Mouse (Mus musculus) limb, embryonic 13.5 days (tissue): ENCODE results near the gene Hgd. TPM values are rescaled to one million over a fixed set of nuclear protein-coding genes. Genes with fewer than 3 reads are reported as not detected.
A peak's percentile ranks its signal among the peaks of the same experiment; 100 is the strongest.

Experiments used
- ATAC-seq: fragments of 200-750 bp; cut with Nextera tagmentation; 2 replicates; pipeline ENCODE4 v1.8.0; 2017; ENCODE audit warnings: low read depth, moderate number of reproducible peaks, moderate TSS enrichment; ENCODE audit not compliant: low FRiP score
- H3K27ac ChIP-seq: fragments of 300-500 bp; sonication (generic); 2 replicates; pipeline ENCODE4 v1.5.1; 2015; ENCODE audit warnings: inconsistent platforms, mild to moderate bottlenecking, moderate library complexity
- H3K27me3 ChIP-seq: fragments of 300-500 bp; sonication (generic); 2 replicates; pipeline ENCODE4 v1.6.1; 2015; ENCODE audit warnings: mild to moderate bottlenecking, inconsistent platforms
- H3K36me3 ChIP-seq: fragments of 300-500 bp; sonication (generic); 2 replicates; pipeline ENCODE4 v1.6.1; 2015; ENCODE audit warnings: inconsistent platforms, mild to moderate bottlenecking, moderate library complexity
- H3K4me1 ChIP-seq: fragments of 300-500 bp; sonication (generic); 2 replicates; pipeline ENCODE4 v1.6.1; 2015; ENCODE audit warnings: inconsistent platforms
- H3K4me2 ChIP-seq: fragments of 300-500 bp; sonication (generic); replicated peaks from 2 replicates; pipeline ENCODE4 v1.6.1; 2015; ENCODE audit warnings: inconsistent platforms, mild to moderate bottlenecking, moderate library complexity
- H3K4me3 ChIP-seq: fragments of 300-500 bp; sonication (generic); 2 replicates; pipeline ENCODE4 v1.5.1; 2015; ENCODE audit warnings: moderate library complexity, mild to moderate bottlenecking, inconsistent platforms
- H3K9ac ChIP-seq: fragments of 300-500 bp; sonication (generic); 2 replicates; pipeline ENCODE4 v1.6.1; 2015; ENCODE audit warnings: mild to moderate bottlenecking, inconsistent platforms
- H3K9me3 ChIP-seq: fragments of 300-500 bp; sonication (generic); 2 replicates; pipeline ENCODE4 v1.6.1; 2016; ENCODE audit warnings: inconsistent platforms
- WGBS: fragments of 180-500 bp; shearing (Covaris S2); methylation state at CpG from one replicate; pipeline ENCODE4 v1.1.7; 2015; 5-methylcytosine and 5-hydroxymethylcytosine counted together
- polyA plus RNA-seq: library from polyadenylated mRNA; unstranded; fragments of >200 nt; fragmentation: Nextera tagmentation; extraction: Ambion mirVana; gene quantifications from 2 replicates; pipeline ENCODE4 v1.2.1, GENCODE M21; 2015

Hgd gene
- polyA plus RNA-seq, 1 experiment from 2014 or later = 0.11 TPM

DNA sequence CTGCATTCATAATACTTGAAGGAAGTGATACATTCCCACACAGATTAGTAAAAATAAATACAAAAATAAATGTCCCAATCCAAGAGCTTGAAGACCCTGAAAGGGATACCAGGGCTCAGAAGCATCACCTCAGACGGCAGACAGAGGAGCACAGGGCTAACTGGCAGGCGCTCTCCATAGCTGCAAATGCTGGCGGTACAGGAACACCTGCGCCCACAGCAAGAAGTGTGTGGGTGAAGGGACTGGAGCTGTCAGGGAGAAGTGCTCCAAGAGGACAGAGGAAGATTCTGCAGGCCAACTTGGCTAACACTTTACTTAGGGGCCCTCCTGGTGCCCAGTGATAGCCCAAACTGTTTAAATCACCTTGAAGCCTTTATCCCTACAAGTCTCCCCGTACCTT lies 32.1 kb downstream of the Hgd start:
- Histone ChIP-seq H3K27ac (no peak overlapping the region), H3K36me3 (no peaks in the 10 kb centered on the region), H3K4me3 (no peak overlapping the region), H3K4me1 (peaks cover 22% of the 10 kb centered on the region), H3K27me3 (no peaks in the 10 kb centered on the region), H3K4me2 (no peak overlapping the region), H3K9ac (no peak overlapping the region), H3K9me3 (no peaks in the 10 kb centered on the region)
- no peak for ATAC-seq
- WGBS = 88% methylated on average over 5 of the region's 5 CpGs

- WGBS = 76% methylated on average over 9 of the region's 9 CpGs
- Histone ChIP-seq H3K9ac (no peak overlapping the region), H3K27me3 (no peaks in the 10 kb centered on the region), H3K4me2 (no peak overlapping the region), H3K27ac (no peak overlapping the region), H3K4me3 (no peak overlapping the region), H3K9me3 (no peaks in the 10 kb centered on the region), H3K36me3 (no peaks in the 10 kb centered on the region), H3K4me1 (peaks cover 42% of the 10 kb centered on the region)
- ATAC-seq = no peak
These were observed 34.6 kb downstream of the Hgd start for GRCm38 (mm10) chr16:37614540-37614939.

DNA sequence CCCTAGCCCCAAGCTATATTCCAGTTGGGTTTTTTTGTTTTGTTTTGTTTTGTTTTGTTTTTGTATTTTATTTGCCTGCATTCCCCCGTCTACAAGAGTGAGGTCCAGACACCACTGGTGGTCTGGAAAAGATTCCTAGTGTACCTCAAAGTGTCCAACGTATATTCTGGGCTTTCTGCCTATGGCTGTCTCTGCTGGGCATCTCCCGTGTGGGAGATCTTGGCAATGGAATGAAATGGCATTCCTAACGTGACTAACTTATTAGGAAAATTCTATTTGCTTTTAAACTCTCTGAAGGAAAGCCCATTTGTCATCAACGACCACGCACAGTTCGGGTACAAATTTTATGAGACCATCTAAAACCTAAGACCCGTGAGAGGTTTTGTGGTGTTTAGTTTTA lies 35.5 kb downstream of the Hgd start:
- H3K4me3 ChIP-seq = no peak overlapping the region
- H3K4me1 ChIP-seq = peaks cover 38% of the 10 kb centered on the region
- H3K9ac ChIP-seq = no peak overlapping the region
- no peak for ATAC-seq
- H3K9me3 ChIP-seq = no peaks in the 10 kb centered on the region
- no peaks in the 10 kb centered on the region for H3K27me3 ChIP-seq
- H3K27ac ChIP-seq = no peak overlapping the region
- H3K4me2 ChIP-seq = 0 out of 2 replicates have a peak overlapping the region, but pooled peaks have one; percentile 12
- 23% methylated on average over 8 of the region's 8 CpGs for WGBS
- H3K36me3 ChIP-seq = no peaks in the 10 kb centered on the region

DNA sequence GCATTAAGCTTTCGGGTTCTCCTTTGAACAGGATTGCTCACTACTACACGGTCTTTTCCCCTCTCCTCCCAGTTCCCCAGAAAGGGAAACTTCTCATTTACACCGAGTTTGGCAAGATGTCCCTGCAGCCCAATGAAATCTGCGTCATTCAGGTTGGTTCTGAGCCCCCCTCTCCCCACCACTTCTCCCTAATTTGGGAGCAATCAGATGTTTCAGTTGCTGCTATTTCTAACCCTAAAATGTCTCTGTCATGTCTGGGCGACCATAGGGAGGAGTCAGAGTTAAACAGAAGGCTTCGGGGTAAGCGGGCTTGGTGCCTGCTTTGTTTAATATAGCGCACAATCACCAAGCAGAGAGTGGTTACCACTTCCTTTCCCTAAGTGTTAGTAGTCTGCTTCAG lies 36.2 kb downstream of the Hgd start:
- H3K4me2 ChIP-seq = 0 out of 2 replicates have a peak overlapping the region, but pooled peaks have one; percentile 12
- no peaks in the 10 kb centered on the region for H3K27me3 ChIP-seq
- H3K4me1 ChIP-seq = peaks cover 38% of the 10 kb centered on the region
- 60% methylated on average over 8 of the region's 8 CpGs for WGBS
- ATAC-seq = no peak
- no peak overlapping the region for H3K9ac ChIP-seq
- no peak overlapping the region for H3K4me3 ChIP-seq
- no peaks in the 10 kb centered on the region for H3K36me3 ChIP-seq
- H3K27ac ChIP-seq = no peak overlapping the region
- H3K9me3 ChIP-seq = no peaks in the 10 kb centered on the region

GRCm38 (mm10) chr16:37617695-37618094 lies 37.7 kb downstream of the Hgd start:
- WGBS = 20% methylated on average over 3 of the region's 3 CpGs
- peak overlapping the region; percentile 28; the same call in 1 of the 2 replicates for H3K27ac ChIP-seq

DNA sequence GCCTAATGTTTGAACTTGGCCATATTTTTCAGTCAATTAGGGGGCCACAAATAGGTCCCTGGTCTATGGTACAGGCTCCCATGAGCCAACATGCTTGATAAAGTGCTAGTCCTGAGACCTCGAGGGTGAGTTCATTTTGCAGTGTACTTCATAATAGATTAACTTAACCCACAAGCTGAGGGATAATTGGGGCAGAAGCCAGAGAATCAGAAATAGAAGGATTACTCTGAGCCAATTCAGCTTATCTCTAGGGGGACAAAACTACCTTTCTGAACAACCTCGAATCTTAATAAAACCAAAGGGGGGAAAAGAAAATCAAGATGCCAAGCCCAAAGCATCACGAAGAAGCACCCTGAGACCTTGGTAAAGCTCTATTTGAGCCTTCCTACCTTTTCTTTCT lies 42.5 kb downstream of the Hgd start:
- Histone ChIP-seq H3K27ac (no peak overlapping the region), H3K36me3 (no peaks in the 10 kb centered on the region), H3K4me1 (peaks cover 15% of the 10 kb centered on the region), H3K27me3 (no peaks in the 10 kb centered on the region), H3K4me2 (no peak overlapping the region), H3K9me3 (no peaks in the 10 kb centered on the region), H3K9ac (no peak overlapping the region), H3K4me3 (no peak overlapping the region)
- WGBS = 78% methylated on average over 3 of the region's 3 CpGs
- ATAC-seq = no peak

More at GRCm38 (mm10) chr16:37617695-37618094, 37.7 kb downstream of the Hgd start:
- Histone ChIP-seq H3K36me3 (no peaks in the 10 kb centered on the region), H3K4me3 (no peak overlapping the region), H3K9ac (no peak overlapping the region), H3K27me3 (no peaks in the 10 kb centered on the region), H3K9me3 (no peaks in the 10 kb centered on the region), H3K4me1 (peaks cover 38% of the 10 kb centered on the region), H3K4me2 (peak overlapping the region; percentile 9; the same call in 1 of the 2 replicates)
- ATAC-seq = peak; percentile 58; the same call in 1 of the 2 replicates

DNA sequence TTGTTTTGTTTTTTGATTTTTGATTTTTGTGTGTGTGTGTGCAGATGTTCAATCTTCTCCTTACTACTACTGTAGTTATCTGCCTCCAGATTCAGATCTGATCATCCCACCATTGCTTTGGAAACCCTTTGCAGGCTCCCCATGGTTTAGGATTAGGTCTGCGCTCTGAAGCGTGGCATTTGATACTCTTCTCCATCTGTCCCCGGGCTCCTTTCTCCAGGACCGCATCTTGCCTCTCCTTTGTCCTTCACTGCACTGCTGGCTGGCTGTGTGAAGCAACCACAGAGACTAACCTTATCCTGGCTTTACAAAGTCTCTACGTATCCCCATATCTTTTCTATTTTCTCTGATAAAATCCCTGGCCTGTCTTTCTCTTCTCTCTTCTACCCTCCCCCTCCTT lies 43.0 kb downstream of the Hgd start:
- no peak overlapping the region for H3K9ac ChIP-seq
- H3K4me2 ChIP-seq = no peak overlapping the region
- WGBS = 70% methylated on average over 5 of the region's 5 CpGs
- no peaks in the 10 kb centered on the region for H3K9me3 ChIP-seq
- peaks cover 10% of the 10 kb centered on the region for H3K4me1 ChIP-seq
- H3K27me3 ChIP-seq = no peaks in the 10 kb centered on the region
- no peaks in the 10 kb centered on the region for H3K36me3 ChIP-seq
- ATAC-seq = no peak
- no peak overlapping the region for H3K4me3 ChIP-seq
- H3K27ac ChIP-seq = no peak overlapping the region

DNA sequence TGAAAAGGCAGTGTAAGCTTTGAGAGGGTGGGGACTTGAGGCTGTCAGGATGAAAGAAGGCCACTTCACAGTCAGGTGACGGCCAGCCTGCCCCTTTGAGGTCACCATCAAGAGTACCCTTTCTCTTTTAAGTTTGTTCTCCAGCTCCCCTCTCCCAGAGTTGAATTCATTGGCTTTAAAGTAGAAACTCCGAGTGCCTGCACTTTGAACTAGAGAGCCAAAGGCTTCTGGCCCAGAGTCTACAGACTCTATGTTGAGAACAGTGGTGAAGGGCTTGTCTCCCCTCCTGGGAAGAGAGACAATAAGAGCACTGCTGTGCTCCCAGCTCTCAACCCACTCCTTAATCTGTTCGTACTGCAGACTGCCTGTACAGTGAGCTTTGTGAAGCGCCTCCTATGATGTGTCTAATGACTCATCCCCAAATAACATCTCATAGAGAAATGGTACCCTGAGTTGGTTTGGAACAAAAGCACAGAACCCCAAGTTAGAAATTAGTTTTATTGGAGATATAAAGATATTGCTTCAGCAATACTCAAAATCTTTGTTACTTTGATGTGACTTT lies 46.5 kb downstream of the Hgd start:
- no peaks in the 10 kb centered on the region for H3K4me1 ChIP-seq
- H3K27me3 ChIP-seq = no peaks in the 10 kb centered on the region
- no peak overlapping the region for H3K9ac ChIP-seq
- WGBS = 57% methylated on average over 4 of the region's 4 CpGs
- ATAC-seq = no peak
- H3K36me3 ChIP-seq = no peaks in the 10 kb centered on the region
- H3K27ac ChIP-seq = no peak overlapping the region
- H3K4me3 ChIP-seq = no peak overlapping the region
- H3K9me3 ChIP-seq = no peaks in the 10 kb centered on the region
- H3K4me2 ChIP-seq = no peak overlapping the region

- Histone ChIP-seq H3K9me3 (no peaks in the 10 kb centered on the region), H3K27me3 (no peaks in the 10 kb centered on the region), H3K9ac (no peak overlapping the region), H3K4me2 (no peak overlapping the region), H3K4me1 (no peaks in the 10 kb centered on the region), H3K4me3 (no peak overlapping the region), H3K36me3 (no peaks in the 10 kb centered on the region), H3K27ac (no peak overlapping the region)
- 77% methylated on average over 9 of the region's 9 CpGs for WGBS
- no peak for ATAC-seq
These were observed 48.4 kb downstream of the Hgd start for GRCm38 (mm10) chr16:37628336-37628735.

DNA sequence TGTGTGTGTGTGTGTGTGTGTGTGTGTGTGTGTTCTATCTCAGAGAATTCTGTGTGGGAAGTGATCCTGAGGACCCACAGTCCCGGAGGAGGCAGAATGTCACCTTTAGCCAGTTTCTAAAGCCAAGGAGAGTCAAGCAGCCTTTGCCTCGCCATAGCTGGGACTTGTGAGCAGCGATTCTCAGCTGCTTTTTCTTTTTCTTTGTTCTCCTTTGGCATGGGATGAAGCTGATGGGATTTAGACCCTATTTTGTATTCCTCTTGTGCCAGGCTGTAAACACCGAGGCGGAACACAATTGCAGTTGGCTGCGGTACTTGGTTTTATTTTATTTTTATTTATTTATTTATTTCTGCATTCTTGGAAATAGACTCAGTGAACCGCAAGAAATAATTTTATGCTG lies 49.1 kb downstream of the Hgd start:
- no peak for ATAC-seq
- 90% methylated on average over 7 of the region's 7 CpGs for WGBS
- H3K4me1 ChIP-seq = no peaks in the 10 kb centered on the region

GRCm38 (mm10) chr16:37634578-37634977 lies 54.6 kb downstream of the Hgd start:
- no peak overlapping the region for H3K4me3 ChIP-seq
- H3K27ac ChIP-seq = no peak overlapping the region
- WGBS = 63% methylated on average over 9 of the region's 9 CpGs
- no peak overlapping the region for H3K4me2 ChIP-seq
- H3K36me3 ChIP-seq = no peaks in the 10 kb centered on the region
- no peak overlapping the region for H3K9ac ChIP-seq
- ATAC-seq = no peak
- no peaks in the 10 kb centered on the region for H3K27me3 ChIP-seq
- H3K9me3 ChIP-seq = no peaks in the 10 kb centered on the region
- H3K4me1 ChIP-seq = no peaks in the 10 kb centered on the region

More for the DNA sequence above, 49.1 kb downstream of the Hgd start:
- no peaks in the 10 kb centered on the region for H3K36me3 ChIP-seq
- H3K9ac ChIP-seq = no peak overlapping the region
- no peak overlapping the region for H3K4me2 ChIP-seq
- H3K27ac ChIP-seq = no peak overlapping the region
- H3K27me3 ChIP-seq = no peaks in the 10 kb centered on the region
- no peak overlapping the region for H3K4me3 ChIP-seq
- H3K9me3 ChIP-seq = no peaks in the 10 kb centered on the region

DNA sequence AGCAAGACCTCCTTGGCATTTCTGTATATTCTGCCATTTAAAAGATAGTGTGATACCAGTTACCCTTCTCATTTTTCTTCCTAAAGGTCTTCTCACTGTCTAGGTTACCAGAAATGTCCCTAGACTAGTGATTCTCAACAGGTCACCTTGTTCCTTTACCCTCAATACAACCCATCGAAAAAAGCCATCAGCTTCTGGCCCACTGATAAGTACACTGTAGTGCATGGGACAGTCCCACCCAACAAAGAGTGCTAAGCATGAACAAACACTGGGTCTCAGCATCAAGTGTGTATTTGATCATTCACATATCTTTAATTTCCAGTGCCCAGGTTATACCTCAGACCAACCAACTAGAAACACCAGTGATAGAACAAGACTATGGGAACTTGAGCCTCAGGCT lies 55.1 kb downstream of the Hgd start:
- H3K4me2 ChIP-seq = no peak overlapping the region
- H3K36me3 ChIP-seq = no peaks in the 10 kb centered on the region
- no peak for ATAC-seq
- WGBS = 97% methylated on average over 1 of the region's 1 CpGs
- no peaks in the 10 kb centered on the region for H3K9me3 ChIP-seq
- no peak overlapping the region for H3K9ac ChIP-seq
- H3K27ac ChIP-seq = no peak overlapping the region
- no peaks in the 10 kb centered on the region for H3K4me1 ChIP-seq
- no peak overlapping the region for H3K4me3 ChIP-seq
- H3K27me3 ChIP-seq = no peaks in the 10 kb centered on the region

DNA sequence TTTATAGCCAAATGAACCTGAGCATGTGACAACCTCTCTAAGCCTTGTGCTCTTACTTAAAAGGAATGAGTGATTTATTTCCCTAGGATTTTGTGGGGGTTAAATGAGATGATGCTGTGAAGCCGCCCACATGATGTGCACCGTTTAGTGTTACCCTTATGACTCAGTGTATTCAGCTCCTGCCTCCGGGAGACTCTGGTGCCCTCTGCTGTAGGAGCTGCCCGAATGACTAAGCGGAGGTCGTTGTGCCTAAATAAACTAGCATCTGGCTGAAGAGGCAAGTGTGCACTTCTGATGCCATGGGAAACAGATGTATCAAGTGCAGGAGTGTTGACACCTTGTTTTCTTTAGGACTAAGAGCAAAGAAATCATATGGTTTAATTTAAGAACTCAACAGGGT lies 56.2 kb downstream of the Hgd start:
- H3K4me2 ChIP-seq = no peak overlapping the region
- ATAC-seq = no peak
- no peaks in the 10 kb centered on the region for H3K4me1 ChIP-seq
- no peak overlapping the region for H3K9ac ChIP-seq
- H3K9me3 ChIP-seq = no peaks in the 10 kb centered on the region
- no peak overlapping the region for H3K4me3 ChIP-seq
- WGBS = 48% methylated on average over 6 of the region's 6 CpGs
- no peaks in the 10 kb centered on the region for H3K27me3 ChIP-seq
- H3K27ac ChIP-seq = no peak overlapping the region
- no peaks in the 10 kb centered on the region for H3K36me3 ChIP-seq
